Mouse (Mus musculus) stomach, adult 2 months (tissue): ENCODE measurements around the gene Jup. TPM values are rescaled to one million over a fixed set of nuclear protein-coding genes. Genes with fewer than 3 reads are reported as not detected.

Source experiments
- polyA plus RNA-seq: library from polyadenylated mRNA; depleted of rRNA; stranded (reverse); fragments of >200 nt; gene quantifications from 2 replicates; pipeline ENCODE4 v1.2.3, GENCODE M21; 2012; rRNA removed

Jup gene
- 512 and 547 TPM in 2 replicates for polyA plus RNA-seq

DNA sequence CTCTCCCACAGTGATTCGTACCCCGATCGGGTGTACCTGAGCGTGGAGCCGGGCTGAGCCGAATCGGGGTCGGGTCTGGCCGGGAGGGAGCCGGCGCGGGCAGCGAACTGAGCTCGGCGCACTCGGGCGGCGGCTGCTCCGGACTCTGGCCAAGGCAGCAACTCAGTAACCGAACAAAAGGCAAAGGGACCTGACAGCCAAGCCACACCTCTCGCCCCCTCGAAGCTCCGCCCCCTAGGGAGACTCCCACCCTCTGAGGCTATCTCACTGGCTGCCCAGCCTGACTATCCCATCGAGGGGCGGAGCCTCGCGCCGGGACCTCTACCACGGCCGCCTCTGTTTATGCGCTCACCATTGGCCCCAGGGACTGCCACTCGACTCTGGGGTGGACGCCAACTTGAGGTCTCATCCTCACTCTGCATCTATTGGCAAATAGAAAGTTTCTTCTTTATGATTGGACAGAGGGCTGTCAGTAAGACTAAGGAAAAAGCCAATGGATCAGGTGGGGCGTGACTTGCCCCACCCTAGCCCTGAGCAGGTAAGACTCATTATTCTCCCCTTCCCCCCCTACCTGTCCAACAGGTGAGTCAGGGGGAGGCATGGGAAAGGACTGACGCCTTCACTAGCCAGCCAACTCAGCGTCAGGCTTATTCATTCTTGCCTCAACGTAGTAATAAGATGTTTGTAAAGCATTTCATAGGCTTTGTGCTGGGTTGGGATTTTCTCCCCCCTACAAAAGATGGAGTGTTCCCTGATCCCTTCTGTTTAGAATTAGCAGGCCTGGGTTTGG is at the start of gene Jup:
Jup (minus strand) TSS at position 164 of the 790 bp plus-strand sequence.

DNA sequence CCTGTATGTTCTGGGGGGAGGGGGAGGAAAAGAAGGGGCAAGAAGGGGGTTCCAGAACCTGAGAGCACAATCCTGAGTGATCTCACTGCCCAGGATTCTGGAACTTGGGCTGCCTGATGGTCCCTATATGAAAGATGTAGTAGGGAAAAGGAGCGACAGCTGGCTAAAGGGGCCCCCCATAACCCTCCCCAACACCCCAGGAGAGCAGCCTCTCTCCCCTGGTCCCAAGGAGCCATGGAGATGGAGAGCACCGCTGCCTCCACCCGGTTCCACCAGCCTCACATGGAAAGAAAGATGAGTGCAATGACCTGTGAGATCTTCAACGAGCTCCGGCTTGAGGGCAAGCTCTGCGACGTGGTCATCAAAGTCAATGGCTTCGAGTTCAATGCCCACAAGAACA is 44.2 kb upstream of the Jup start, which contains the start of the genes Nt5c3b and Klhl10:
Nt5c3b (minus strand) TSS at position 12 of the 400 bp plus-strand sequence.
Klhl10 (plus strand) TSS at position 121 of the 400 bp plus-strand sequence.

DNA sequence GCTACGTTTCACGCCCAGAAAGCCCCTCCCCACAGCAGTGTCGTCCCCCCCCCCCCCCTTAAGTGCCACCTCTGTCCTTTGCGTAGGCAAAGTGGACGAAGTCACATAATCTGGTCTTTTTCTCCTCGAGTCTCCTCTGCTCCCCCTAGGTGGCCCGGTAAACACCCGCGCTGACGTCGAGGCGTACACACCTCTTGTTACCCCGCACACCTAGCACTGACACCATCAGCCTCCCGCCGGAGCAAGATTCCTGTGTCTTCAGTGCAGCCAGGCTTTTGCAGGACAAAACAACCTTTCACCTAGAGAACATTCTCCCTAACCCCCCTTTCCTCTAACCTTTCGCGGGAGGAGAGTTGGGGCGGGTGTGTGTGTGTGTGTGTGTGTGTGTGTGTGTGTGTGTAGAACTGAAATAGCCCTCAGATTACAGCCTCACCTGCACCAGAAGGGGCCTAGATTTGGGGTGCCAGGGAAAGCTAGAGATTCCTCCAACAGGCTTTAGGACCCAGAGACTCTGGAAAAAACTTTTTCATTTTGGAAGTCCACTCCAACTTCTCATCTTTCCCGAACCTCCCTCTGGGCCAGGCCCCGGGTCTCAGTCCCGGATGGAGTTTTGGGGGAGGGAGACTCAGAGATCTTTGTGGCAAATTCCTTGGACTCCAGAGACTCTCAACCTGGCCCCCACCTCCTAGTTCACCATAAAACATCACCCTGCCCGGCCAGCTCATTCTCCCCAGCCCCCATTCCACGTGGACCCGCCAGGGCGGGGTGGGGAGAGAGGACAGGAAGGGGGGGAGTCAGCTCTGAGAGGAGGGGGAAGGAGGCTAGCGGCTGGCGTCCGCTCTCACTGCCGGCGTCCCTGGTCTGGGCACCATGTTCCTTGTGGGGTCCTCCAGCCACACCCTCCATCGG is 17.6 kb upstream of the Jup start, which contains the start of gene Fkbp10:
Fkbp10 (plus strand) TSS at position 784 of the 909 bp plus-strand sequence.

DNA sequence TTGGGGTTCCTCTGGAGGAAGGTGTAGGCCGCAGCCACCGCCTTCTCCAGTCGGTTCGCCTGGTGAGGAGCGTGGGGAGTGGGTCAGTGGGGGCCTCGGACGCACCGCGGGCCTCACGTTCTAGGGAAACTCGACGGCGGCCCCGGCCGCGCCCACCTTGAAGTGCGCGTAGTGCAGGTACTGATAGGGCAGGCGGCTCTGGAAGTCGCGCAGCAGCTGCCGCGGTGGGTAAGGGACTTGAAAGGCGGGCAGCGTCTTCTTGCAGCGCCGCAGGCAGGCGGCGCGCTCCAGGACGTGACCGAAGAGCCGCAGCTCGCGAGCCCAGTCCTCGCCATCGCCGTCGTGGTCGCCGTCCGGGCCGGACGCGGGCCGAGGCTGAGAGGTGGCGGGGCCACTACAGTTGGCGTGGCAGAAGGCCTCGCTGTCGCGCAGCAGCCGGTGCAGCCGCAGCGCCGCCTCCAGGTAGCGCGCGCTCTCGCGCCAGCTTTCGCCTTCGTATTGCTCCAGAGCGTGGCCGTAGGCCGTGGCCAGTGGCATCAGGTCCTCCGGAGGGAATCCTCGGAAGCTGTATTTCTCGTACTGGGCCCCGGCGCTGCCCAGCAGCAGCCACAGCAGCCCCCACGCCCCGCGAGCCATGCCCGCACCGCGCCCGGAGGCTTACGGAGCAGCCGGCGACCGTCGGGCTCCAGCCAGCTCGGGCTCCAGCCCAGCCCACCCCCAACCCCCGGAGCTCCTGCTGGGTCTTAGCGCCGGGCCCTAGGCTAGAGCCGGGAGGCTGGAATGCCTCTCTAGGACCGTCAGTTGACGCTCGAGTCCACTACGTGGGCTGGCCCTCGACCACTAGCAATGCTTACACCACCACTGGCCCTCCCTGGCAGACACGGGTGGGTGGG is 16.7 kb upstream of the Jup start, which contains the start of gene P3h4:
P3h4 (minus strand) TSS at position 816 of the 893 bp plus-strand sequence.

DNA sequence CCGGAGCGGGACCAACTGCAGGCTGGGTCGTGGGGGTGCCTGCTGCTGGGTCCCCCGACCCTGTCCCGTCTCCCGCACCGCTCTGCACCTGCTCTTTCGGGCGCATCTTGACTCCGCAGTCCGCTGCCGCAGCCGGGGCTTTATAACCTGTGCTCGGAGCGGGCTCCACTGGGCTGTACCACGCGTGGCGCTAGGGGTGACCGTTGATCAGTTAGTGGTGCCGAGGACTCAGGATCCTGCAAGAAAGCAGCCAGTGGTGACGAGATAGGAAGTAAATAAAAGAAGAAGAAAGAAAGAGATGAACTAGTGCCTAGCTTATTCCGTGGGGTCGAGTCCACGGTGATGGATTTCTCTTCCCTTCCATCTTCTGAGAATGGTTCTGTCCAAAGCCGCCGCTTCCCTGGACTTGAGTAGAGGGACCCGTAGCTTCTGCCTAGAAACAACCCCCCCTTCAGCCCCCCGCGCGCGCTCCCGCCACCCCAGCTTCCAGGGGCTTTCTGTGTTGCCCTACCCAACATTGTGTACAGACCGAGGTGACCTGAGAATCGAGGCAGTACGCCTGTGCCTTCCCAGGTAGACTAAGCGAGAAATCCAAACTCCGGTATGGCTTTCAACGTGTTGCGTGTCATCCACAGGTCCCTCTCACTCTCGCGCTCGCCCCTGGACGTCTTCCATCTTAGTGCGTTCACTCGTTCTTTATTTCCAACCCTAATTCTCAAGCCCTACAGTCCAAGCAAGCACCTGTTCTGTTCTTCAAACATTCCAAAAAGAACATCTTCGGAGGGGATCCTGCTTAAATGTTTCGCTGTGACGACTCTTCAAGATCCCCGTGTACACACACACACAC is 41.4 kb downstream of the Jup start, which contains the start of gene Hap1:
Hap1 (minus strand) TSS at position 157 of the 847 bp plus-strand sequence.

DNA sequence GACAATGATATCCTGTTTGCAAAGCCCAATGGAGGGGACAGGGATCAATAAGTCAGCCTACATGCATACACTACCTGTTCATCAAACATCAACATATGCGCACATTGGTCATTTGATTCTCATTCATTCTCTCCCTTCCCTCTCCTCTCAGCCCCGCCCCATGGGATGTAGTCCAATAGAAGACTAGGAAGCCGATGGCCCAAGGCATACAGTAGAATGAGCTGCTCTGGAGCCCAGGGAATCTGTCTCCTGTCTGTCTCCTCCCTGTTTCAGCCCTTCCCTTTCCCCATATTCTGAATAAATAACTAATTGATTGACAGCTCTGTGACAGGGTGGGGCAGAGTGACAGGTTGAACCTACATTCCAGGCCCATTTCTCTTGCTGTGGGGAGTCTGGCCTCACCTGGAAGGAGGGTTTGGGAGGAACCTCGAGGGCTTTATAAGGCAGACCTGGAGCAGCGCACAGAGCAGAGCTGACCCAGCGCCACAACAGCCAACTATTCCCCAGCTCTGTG is 63.6 kb downstream of the Jup start, which contains the start of gene Gast:
Gast (plus strand) TSS at position 464 of the 514 bp plus-strand sequence.

DNA sequence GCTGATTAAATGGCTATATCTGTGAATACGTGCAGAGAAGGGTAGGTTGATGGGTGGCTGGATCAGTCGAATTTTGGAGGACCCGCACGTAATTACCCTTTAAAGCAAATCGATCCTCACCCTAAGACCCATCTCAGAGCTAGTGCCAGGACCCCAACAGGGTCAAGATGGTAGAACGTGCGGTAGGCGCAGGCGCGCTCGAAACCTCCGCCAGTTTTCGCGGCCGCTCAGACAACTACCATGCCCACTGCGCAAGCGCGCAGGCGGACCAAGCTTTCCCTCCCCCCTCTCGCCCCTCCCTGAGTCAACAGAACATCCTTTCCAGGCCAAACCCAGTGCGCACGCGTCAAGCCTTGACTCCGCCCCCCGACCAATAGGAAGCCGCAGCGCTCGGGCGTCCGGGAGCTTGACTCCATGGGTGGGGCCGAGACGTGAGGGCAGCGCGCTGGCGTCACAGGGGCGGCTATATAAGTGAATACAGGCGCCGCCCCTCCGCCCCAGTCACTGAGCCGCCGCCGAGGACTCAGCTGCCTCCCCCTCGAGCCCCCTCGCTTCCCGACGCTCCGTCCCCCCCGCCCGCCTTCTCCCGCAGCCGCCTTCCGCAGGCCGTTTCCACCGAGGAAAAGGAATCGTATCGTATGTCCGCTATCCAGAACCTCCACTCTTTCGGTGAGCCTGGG is 77.9 kb downstream of the Jup start, which contains the start of gene Eif1:
Eif1 (plus strand) TSS at position 394 of the 680 bp plus-strand sequence.

Other genes starting within 250 kb of the Jup start
- gene Krt19, start 249.1 kb downstream of the Jup start, polyA plus RNA-seq: 1,679 and 2,029 TPM in 2 replicates
- gene Krt9, start 204.5 kb downstream of the Jup start, polyA plus RNA-seq: not detected in 2 replicates
- 147 and 161 TPM in 2 replicates for gene Krt14, start 190.2 kb downstream of the Jup start, polyA plus RNA-seq
- 5.1 and 6.5 TPM in 2 replicates for gene Krt16, start 148.9 kb downstream of the Jup start, polyA plus RNA-seq
- 20.4 and 26.8 TPM in 2 replicates for gene Krt17, start 136.7 kb downstream of the Jup start, polyA plus RNA-seq
- gene Krt42, start 127.9 kb downstream of the Jup start, polyA plus RNA-seq: 0.11 and 0.31 TPM in 2 replicates
- 59.7 and 89.2 TPM in 2 replicates for gene Eif1, start 77.9 kb downstream of the Jup start, polyA plus RNA-seq
- 1,071 and 1,807 TPM in 2 replicates for gene Gast, start 63.4 kb downstream of the Jup start, polyA plus RNA-seq
- 3.8 and 4.4 TPM in 2 replicates for gene Hap1, start 41.6 kb downstream of the Jup start, polyA plus RNA-seq
- 39.0 and 53.0 TPM in 2 replicates for gene P3h4, start 17.1 kb upstream of the Jup start, polyA plus RNA-seq
- gene Fkbp10, start 17.9 kb upstream of the Jup start, polyA plus RNA-seq: 18.7 and 21.9 TPM in 2 replicates
- gene Nt5c3b, start 44.0 kb upstream of the Jup start, polyA plus RNA-seq: 11.5 and 11.8 TPM in 2 replicates
- gene Klhl10, start 44.2 kb upstream of the Jup start, polyA plus RNA-seq: 0.03 TPM in 1 of 2 replicates, not detected in the other
- 0.87 and 1.6 TPM in 2 replicates for gene Klhl11, start 75.0 kb upstream of the Jup start, polyA plus RNA-seq
- gene Acly, start 130.2 kb upstream of the Jup start, polyA plus RNA-seq: 17.6 and 20.0 TPM in 2 replicates
- gene Ttc25, start 147.8 kb upstream of the Jup start, polyA plus RNA-seq: 0.19 and 0.40 TPM in 2 replicates
- gene Cnp, start 177.1 kb upstream of the Jup start, polyA plus RNA-seq: 9.3 and 11.7 TPM in 2 replicates
- 45.0 and 47.0 TPM in 2 replicates for gene Nkiras2, start 221.5 kb upstream of the Jup start, polyA plus RNA-seq
- 3.6 and 5.6 TPM in 2 replicates for gene Dnajc7, start 222.4 kb upstream of the Jup start, polyA plus RNA-seq